Mouse (Mus musculus) kidney, postnatal 14 days (tissue): Measurements from ENCODE around the gene Gm21650.
"Not testable (repeated sequence)": the region's sequence is repeated elsewhere in the genome, so short reads cannot be mapped to it uniquely, and the experiment has no call there.

Experiments
- DNase-seq: peaks from one replicate; pipeline ENCODE4 v3.0.0; 2022; ENCODE audit warnings: mixed read lengths

Gene Gm21650

DNA sequence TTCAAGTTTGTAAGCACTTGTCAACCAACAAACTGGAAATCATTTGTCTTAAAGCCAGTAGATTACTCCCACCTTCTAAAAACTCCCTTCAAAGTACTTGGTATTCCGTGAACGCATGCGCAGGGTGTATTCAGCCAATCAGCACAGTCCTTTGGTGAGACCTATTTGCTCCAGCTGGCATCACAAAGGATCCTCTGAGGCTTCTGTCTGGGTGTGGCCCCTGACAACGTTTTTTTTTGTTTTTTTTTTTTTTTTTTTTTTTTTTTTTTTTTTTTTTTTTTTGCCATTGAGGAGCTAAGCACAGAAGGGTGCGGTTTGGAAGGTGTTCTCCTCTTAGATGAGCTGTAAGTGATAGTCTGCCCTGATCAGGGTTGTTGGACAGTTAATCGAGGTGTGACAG lies at the start of gene Gm21650:
Gene Gm21650, plus strand, starts transcription at position 301 of the 400 bp plus-strand sequence.
- DNase-seq: not testable (repeated sequence)
